Mouse (Mus musculus): ENCODE data around the gene 2410137M14Rik. TPM values are rescaled to one million over a fixed set of nuclear protein-coding genes. Genes with fewer than 3 reads are reported as not detected.
"Not testable (repeated sequence)": the region's sequence is repeated elsewhere in the genome, so short reads cannot be mapped to it uniquely, and the experiment has no call there.

2410137M14Rik gene
- total RNA-seq, 2 experiments from 2014 or later: 0.45 TPM; not detected in 1

- H3K4me3 ChIP-seq: no peak overlapping the region
- H3K27ac ChIP-seq: no peak overlapping the region
- intact Hi-C loops (cut with DNase I): no loop called here
- TF ChIP-seq CTCF (IDR thresholded peaks at IDR 0.05): no peak
- DNase-seq: no peak
These were observed 27.1 kb upstream of the 2410137M14Rik start for GRCm38 (mm10) chr17:37008161-37008560.

GRCm38 (mm10) chr17:37003366-37003765 is 22.3 kb upstream of the 2410137M14Rik start:
- no peak overlapping the region for H3K27ac ChIP-seq
- peak overlapping the region; percentile 78; the same call in 1 of the 2 replicates for H3K4me3 ChIP-seq
- no peak for DNase-seq
- intact Hi-C loops (cut with DNase I): no loop called here
- TF ChIP-seq CTCF (IDR thresholded peaks at IDR 0.05): no peak

- peak; percentile 27 for DNase-seq
- TF ChIP-seq CTCF (IDR thresholded peaks at IDR 0.05): no peak
- H3K4me3 ChIP-seq: peak overlapping the region; percentile 78
- peak overlapping the region; percentile 56 for H3K27ac ChIP-seq
- intact Hi-C loops (cut with DNase I): no loop called here
These were observed 21.6 kb upstream of the 2410137M14Rik start for GRCm38 (mm10) chr17:37002364-37003330.

GRCm38 (mm10) chr17:37000863-37001262 is 19.8 kb upstream of the 2410137M14Rik start, which contains the start of gene Zfp57:
TSS of gene Zfp57 (plus strand) at chr17:37001163.
- no peak within 1 kb of the TSS for H3K27ac ChIP-seq
- DNase-seq: no peak
- TF ChIP-seq CTCF (IDR thresholded peaks at IDR 0.05): no peak
- intact Hi-C loops (cut with DNase I): no loop called here
- H3K4me3 ChIP-seq: no peak within 1 kb of the TSS

- no peak for DNase-seq
- TF ChIP-seq CTCF (IDR thresholded peaks at IDR 0.05): no peak
- intact Hi-C loops (cut with DNase I): no loop called here
- Histone ChIP-seq H3K27ac (no peak overlapping the region), H3K4me3 (no peak overlapping the region)
These were observed 17.4 kb upstream of the 2410137M14Rik start for GRCm38 (mm10) chr17:36998477-36998876.

- peak; percentile 82 for DNase-seq
- TF ChIP-seq CTCF (IDR thresholded peaks at IDR 0.05): peak; percentile 87
- intact Hi-C loops (cut with DNase I): loop anchor here (1.0 to 2.0 kb wide), 2 partner anchors 50 to 82 kb away; no protein-coding TSS in a partner anchor
These were observed 16.1 kb upstream of the 2410137M14Rik start for GRCm38 (mm10) chr17:36997033-36997735.

GRCm38 (mm10) chr17:36995448-36995847 is 14.4 kb upstream of the 2410137M14Rik start:
- no peak overlapping the region for H3K4me3 ChIP-seq
- intact Hi-C loops (cut with DNase I): no loop called here
- no peak for TF ChIP-seq CTCF (IDR thresholded peaks at IDR 0.05)
- DNase-seq: no peak
- H3K27ac ChIP-seq: no peak overlapping the region

More at GRCm38 (mm10) chr17:36997033-36997735, 16.1 kb upstream of the 2410137M14Rik start:
- H3K27ac ChIP-seq: no peak overlapping the region
- no peak overlapping the region for H3K4me3 ChIP-seq

- no peak for TF ChIP-seq CTCF (IDR thresholded peaks at IDR 0.05)
- no peak overlapping the region for H3K4me3 ChIP-seq
- H3K27ac ChIP-seq: no peak overlapping the region
- intact Hi-C loops (cut with DNase I): no loop called here
- DNase-seq: no peak
These were observed 13.5 kb upstream of the 2410137M14Rik start for GRCm38 (mm10) chr17:36994528-36994927.

- no peak for TF ChIP-seq CTCF (IDR thresholded peaks at IDR 0.05)
- DNase-seq: no peak
- intact Hi-C loops (cut with DNase I): no loop called here
- Histone ChIP-seq H3K27ac (no peak overlapping the region), H3K4me3 (no peak overlapping the region)
These were observed 12.8 kb upstream of the 2410137M14Rik start for GRCm38 (mm10) chr17:36993770-36994325.

GRCm38 (mm10) chr17:36992336-36993104 is 11.5 kb upstream of the 2410137M14Rik start:
- intact Hi-C loops (cut with DNase I): no loop called here
- Histone ChIP-seq H3K27ac (no peak overlapping the region), H3K4me3 (no peak overlapping the region)
- TF ChIP-seq CTCF (IDR thresholded peaks at IDR 0.05): no peak
- DNase-seq: no peak

- intact Hi-C loops (cut with DNase I); DNase-seq; H3K27ac ChIP-seq; H3K4me3 ChIP-seq: not testable (repeated sequence)
These were observed 9.6 kb upstream of the 2410137M14Rik start for GRCm38 (mm10) chr17:36990630-36991029.

- H3K4me3 ChIP-seq: no peak within 1 kb of the TSS
- H3K27ac ChIP-seq: no peak within 1 kb of the TSS
- intact Hi-C loops (cut with DNase I): no loop called here
- no peak for TF ChIP-seq CTCF (IDR thresholded peaks at IDR 0.05)
- DNase-seq: no peak
These were observed 8.4 kb upstream of the 2410137M14Rik start, which contains the start of gene H2-M5 for GRCm38 (mm10) chr17:36989437-36989836. TSS of gene H2-M5 (minus strand) at chr17:36989537.
